Mouse (Mus musculus) heart, postnatal 0 days (tissue): ENCODE data around the gene Elfn2. TPM values are rescaled to one million over a fixed set of nuclear protein-coding genes. Genes with fewer than 3 reads are reported as not detected.
A peak's percentile ranks its signal among the peaks of the same experiment; 100 is the strongest.

Source experiments
- ATAC-seq: fragments of 200-750 bp; cut with Nextera tagmentation; 2 replicates; pipeline ENCODE4 v1.8.0; 2017; ENCODE audit warnings: low read depth, moderate number of reproducible peaks, moderate library complexity; ENCODE audit not compliant: insufficient read depth
- DNase-seq: peaks from one replicate; pipeline ENCODE4 v3.0.0-alpha.2; 2016; ENCODE audit warnings: low spot score
- H3K27ac ChIP-seq: fragments of 300-500 bp; sonication (generic); 2 replicates; pipeline ENCODE4 v1.5.1; 2014; ENCODE audit warnings: low read depth, mild to moderate bottlenecking
- H3K27me3 ChIP-seq: fragments of 300-500 bp; sonication (generic); 2 replicates; pipeline ENCODE4 v1.6.1; 2014; ENCODE audit warnings: low read length, mixed read lengths; ENCODE audit not compliant: control insufficient read depth, insufficient read depth
- H3K36me3 ChIP-seq: fragments of 300-500 bp; sonication (generic); replicated peaks from 2 replicates; pipeline ENCODE4 v1.6.1; 2014; ENCODE audit warnings: low read length, mixed read lengths; ENCODE audit not compliant: control insufficient read depth, insufficient read depth
- H3K4me1 ChIP-seq: fragments of 300-500 bp; sonication (generic); 2 replicates; pipeline ENCODE4 v1.6.1; 2014; ENCODE audit warnings: antibody characterized with exemption; ENCODE audit not compliant: control insufficient read depth, insufficient read depth
- H3K4me2 ChIP-seq: fragments of 300-500 bp; sonication (generic); 2 replicates; pipeline ENCODE4 v1.6.1; 2014; ENCODE audit warnings: low read depth, mild to moderate bottlenecking, low read length, moderate library complexity
- H3K4me3 ChIP-seq: fragments of 300-500 bp; sonication (generic); 2 replicates; pipeline ENCODE4 v1.5.1; 2014; ENCODE audit warnings: low read depth, low read length
- H3K9ac ChIP-seq: fragments of 300-500 bp; sonication (generic); replicated peaks from 2 replicates; pipeline ENCODE4 v1.6.1; 2014; ENCODE audit warnings: low read depth, low read length, mixed read lengths
- H3K9me3 ChIP-seq: fragments of 300-500 bp; sonication (generic); replicated peaks from 2 replicates; pipeline ENCODE4 v1.6.1; 2016; ENCODE audit warnings: low read length; ENCODE audit not compliant: control insufficient read depth
- CTCF ChIP-seq: IDR thresholded peaks from 2 replicates; pipeline ENCODE4 v1.5.1; 2016; ENCODE audit warnings: antibody characterized with exemption, control low read depth, low read depth
- EP300 ChIP-seq: IDR thresholded peaks from 2 replicates; pipeline ENCODE4 v1.6.1; 2016; ENCODE audit warnings: antibody characterized with exemption, low read depth
- WGBS: fragments of 180-500 bp; shearing (Covaris S2); extraction: QIAGEN DNeasy Blood & Tissue Kit; methylation state at CpG from one replicate; pipeline ENCODE4 v1.1.7; 2014; 5-methylcytosine and 5-hydroxymethylcytosine counted together
- polyA plus RNA-seq: library from polyadenylated mRNA; unstranded; fragments of >200 nt; fragmentation: Nextera tagmentation; extraction: Ambion mirVana; gene quantifications from 2 replicates; pipeline ENCODE4 v1.2.1, GENCODE M21; 2015
- total RNA-seq: library from RNA; depleted of rRNA; stranded (reverse); fragments of >200 nt; gene quantifications from 2 replicates; pipeline ENCODE4 v1.2.3, GENCODE M21; 2014; ENCODE audit warnings: low replicate concordance

Elfn2 gene
- total and polyA plus RNA-seq, 2 experiments from 2014 or later, result 0.11 to 0.19 TPM

GRCm38 (mm10) chr15:78712335-78713258 lies 6.0 kb downstream of the Elfn2 start:
- H3K27ac ChIP-seq, result no peak overlapping the region
- H3K9me3 ChIP-seq, result no peaks in the 10 kb centered on the region
- no peak for TF ChIP-seq EP300
- no peak for TF ChIP-seq CTCF
- ATAC-seq (no peak), DNase-seq (no peak)
- WGBS, result 8% methylated on average over 53 of the region's 53 CpGs
- H3K4me1 ChIP-seq, result no peaks in the 10 kb centered on the region
- H3K4me2 ChIP-seq, result no peak overlapping the region; the same call in 1 of the 2 replicates
- no peak overlapping the region for H3K4me3 ChIP-seq
- H3K27me3 ChIP-seq, result peaks cover 76% of the 10 kb centered on the region
- no peaks in the 10 kb centered on the region for H3K36me3 ChIP-seq
- no peak overlapping the region for H3K9ac ChIP-seq

DNA sequence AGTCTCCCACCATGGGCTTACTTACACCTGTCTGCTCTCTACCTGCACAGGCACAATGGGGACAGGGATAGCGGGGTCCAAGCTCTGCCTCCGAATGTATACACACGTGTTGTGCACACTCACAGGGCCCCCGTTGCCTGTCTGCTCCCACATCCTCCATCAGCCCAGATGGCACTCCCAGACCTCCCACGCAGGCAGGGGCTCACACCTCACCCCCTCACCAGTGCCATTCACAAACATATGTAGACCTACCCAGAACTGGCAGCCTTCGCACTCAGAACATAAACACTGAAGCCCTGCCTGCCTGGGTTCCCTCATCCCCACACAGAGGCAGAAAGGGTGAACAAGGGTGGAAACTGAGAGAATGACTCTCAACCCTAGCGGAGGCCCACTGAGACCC lies 6.6 kb downstream of the Elfn2 start:
- Histone ChIP-seq H3K27ac (no peak overlapping the region), H3K4me2 (no peak overlapping the region), H3K27me3 (peaks cover 69% of the 10 kb centered on the region), H3K36me3 (no peaks in the 10 kb centered on the region), H3K9me3 (no peaks in the 10 kb centered on the region), H3K4me1 (no peaks in the 10 kb centered on the region), H3K9ac (no peak overlapping the region), H3K4me3 (no peak overlapping the region)
- TF ChIP-seq CTCF, result no peak
- TF ChIP-seq EP300, result no peak
- no peak for DNase-seq
- WGBS, result 65% methylated on average over 7 of the region's 7 CpGs
- ATAC-seq, result no peak

GRCm38 (mm10) chr15:78710634-78711033 lies 7.9 kb downstream of the Elfn2 start:
- WGBS, result 59% methylated on average over 6 of the region's 6 CpGs
- H3K27me3 ChIP-seq, result peaks cover 56% of the 10 kb centered on the region

DNA sequence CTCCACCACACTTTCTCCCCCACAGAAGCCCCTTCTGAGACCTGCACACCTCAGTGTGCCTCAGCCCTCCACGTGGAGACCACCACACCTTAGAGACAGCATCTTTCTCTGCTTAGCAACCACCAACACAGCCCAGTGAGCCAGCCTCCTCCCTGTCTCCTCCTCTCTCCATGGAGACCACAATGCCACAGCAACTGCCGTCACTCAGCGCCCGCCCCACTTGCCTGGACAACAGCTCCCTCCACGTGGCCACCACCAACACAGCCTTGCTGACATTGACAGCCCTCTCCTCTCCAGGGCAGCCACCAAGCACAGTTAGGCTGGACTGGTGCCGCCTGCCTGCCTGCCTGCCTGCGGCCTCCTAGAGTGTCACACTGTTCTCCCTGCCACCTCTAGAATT lies 8.8 kb downstream of the Elfn2 start:
- DNase-seq, result no peak
- H3K36me3 ChIP-seq, result no peaks in the 10 kb centered on the region
- 25% methylated on average over 7 of the region's 7 CpGs for WGBS
- no peak overlapping the region for H3K4me3 ChIP-seq
- no peak overlapping the region for H3K9ac ChIP-seq
- H3K27me3 ChIP-seq, result peaks cover 48% of the 10 kb centered on the region
- 0 out of 2 replicates have a peak, but pooled peaks cover 3% of the 10 kb centered on the region for H3K4me1 ChIP-seq
- H3K9me3 ChIP-seq, result no peaks in the 10 kb centered on the region
- no peak overlapping the region for H3K4me2 ChIP-seq
- H3K27ac ChIP-seq, result no peak overlapping the region
- TF ChIP-seq EP300 (no peak), CTCF (no peak)
- ATAC-seq, result 0 out of 2 replicates have a peak, but pooled peaks have one; percentile 21

More at GRCm38 (mm10) chr15:78710634-78711033, 7.9 kb downstream of the Elfn2 start:
- H3K4me1 ChIP-seq, result 0 out of 2 replicates have a peak, but pooled peaks cover 3% of the 10 kb centered on the region
- ATAC-seq (no peak), DNase-seq (no peak)
- H3K36me3 ChIP-seq, result no peaks in the 10 kb centered on the region
- no peak overlapping the region for H3K4me2 ChIP-seq
- H3K9ac ChIP-seq, result no peak overlapping the region
- no peak overlapping the region for H3K27ac ChIP-seq
- no peak overlapping the region for H3K4me3 ChIP-seq
- no peak for TF ChIP-seq EP300
- TF ChIP-seq CTCF, result no peak
- no peaks in the 10 kb centered on the region for H3K9me3 ChIP-seq

GRCm38 (mm10) chr15:78706630-78707029 lies 11.9 kb downstream of the Elfn2 start:
- Histone ChIP-seq H3K4me3 (no peak overlapping the region), H3K9ac (no peak overlapping the region), H3K36me3 (no peaks in the 10 kb centered on the region), H3K4me2 (no peak overlapping the region), H3K4me1 (0 out of 2 replicates have a peak, but pooled peaks cover 3% of the 10 kb centered on the region), H3K27ac (no peak overlapping the region), H3K9me3 (no peaks in the 10 kb centered on the region), H3K27me3 (peaks cover 17% of the 10 kb centered on the region)
- 26% methylated on average over 3 of the region's 3 CpGs for WGBS
- TF ChIP-seq EP300 (no peak), CTCF (no peak)
- no peak for DNase-seq
- no peak for ATAC-seq
